Mouse (Mus musculus) urinary bladder, postnatal 14 days (tissue): ENCODE results near the gene Tex261.
"Not testable (repeated sequence)": the region's sequence is repeated elsewhere in the genome, so short reads cannot be mapped to it uniquely, and the experiment has no call there.

Experiments
- DNase-seq: peaks from one replicate; pipeline ENCODE4 v3.0.0; 2021; ENCODE audit warnings: low spot score

Gene Tex261

DNA sequence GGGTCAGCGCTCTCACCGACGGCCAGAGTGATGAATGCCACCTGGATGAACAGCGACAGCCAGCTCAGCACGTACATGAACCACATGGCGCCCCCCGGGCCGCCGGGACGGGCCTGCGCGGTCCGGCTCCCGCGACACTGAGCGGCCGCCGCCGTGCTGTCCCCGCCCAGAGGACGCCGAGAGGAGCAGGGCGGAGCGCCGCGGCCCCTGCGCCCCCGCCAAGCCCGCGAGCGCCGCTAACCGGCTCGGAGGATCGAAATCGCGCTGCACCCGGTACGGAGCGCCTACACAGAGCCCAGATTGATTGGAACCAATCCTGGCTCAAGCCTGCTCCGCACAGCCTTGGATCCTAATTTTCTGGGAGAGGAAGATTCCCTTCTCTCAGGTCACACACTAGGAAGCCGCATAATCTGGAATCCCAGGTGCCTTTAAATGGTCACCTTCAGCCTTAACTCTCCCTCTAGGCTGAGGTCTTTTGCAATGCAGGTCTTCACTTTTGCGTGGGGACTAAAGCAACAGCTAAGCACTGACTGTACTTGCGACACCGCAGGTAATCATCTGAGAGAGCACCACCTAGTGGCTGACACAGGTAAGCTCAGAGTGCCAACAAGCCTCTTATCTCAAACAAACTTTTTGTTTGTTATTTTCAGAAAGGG lies at the start of gene Tex261:
Tex261 (minus strand) TSS at position 176 of the 656 bp plus-strand sequence.
- peak; percentile 91 for DNase-seq

GRCm38 (mm10) chr6:83821856-83822255 lies 46.2 kb upstream of the Tex261 start:
- DNase-seq = no peak

- no peak for DNase-seq
Observed at GRCm38 (mm10) chr6:83820727-83821515, 45.3 kb upstream of the Tex261 start.

GRCm38 (mm10) chr6:83818996-83819395 lies 43.4 kb upstream of the Tex261 start:
- peak; percentile 55 for DNase-seq

GRCm38 (mm10) chr6:83815801-83816200 lies 40.2 kb upstream of the Tex261 start:
- DNase-seq = no peak

GRCm38 (mm10) chr6:83802846-83803245 lies 27.2 kb upstream of the Tex261 start:
- DNase-seq = no peak

DNA sequence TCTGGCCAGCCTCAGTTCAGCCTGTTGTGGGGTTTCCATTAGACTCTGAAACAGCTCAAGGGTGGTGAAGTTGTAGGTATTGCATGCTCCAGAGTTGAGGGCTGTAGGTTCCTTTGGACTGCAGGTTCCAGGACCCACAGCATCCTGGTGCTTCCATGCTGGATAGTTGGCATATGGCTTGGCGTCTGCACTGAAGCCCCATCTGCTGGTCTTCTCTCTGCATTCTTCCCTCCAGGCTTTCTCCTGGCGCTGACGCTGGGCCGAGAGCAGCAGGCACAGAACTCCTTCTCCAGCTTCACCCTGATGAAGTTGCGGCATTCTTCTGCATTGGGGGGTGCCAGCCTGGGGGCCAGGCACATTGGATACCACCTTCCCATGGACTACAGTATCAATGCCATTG lies 26.4 kb upstream of the Tex261 start:
- DNase-seq = no peak

DNA sequence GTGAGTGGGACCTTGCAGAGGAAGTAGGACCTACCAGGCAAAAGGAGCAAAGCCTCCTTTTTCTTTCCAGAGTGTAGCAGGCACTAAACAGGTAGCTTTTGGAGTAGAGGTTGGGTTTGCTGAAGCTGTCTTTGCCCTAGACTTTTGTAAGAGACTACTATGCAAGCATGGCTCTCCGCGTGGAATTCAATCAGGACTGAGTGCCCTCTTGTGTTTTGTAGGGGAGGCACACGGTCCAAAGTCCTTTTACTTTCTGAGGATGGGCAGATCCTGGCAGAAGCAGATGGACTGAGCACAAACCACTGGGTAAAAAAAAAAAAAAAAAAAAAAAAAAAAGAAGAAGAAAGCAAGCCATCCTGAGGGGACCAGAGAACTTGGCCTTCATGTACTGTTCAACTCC lies 21.1 kb upstream of the Tex261 start:
- no peak for DNase-seq

DNA sequence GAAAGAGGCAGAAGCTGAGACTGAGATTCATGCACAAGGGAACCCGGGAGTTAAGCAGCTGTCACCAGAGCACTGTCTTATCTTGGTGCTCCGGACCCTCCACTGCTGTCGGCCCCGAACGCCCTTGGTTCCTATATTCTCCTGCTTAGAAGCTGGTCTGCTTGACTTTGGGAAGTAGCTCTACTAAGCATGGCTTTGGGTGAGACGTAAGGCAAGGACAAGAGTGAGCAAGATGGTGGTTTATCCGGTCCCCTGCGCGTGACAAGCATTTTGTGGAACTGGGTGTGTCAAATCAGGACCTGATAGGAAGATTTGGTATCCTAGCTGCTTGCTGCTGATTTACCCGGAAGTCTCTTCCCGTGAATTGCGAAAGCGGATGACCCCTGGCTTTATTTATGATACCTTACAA lies 19.9 kb upstream of the Tex261 start:
- DNase-seq = peak; percentile 59

- DNase-seq = peak; percentile 93
Observed at GRCm38 (mm10) chr6:83794760-83795296, 19.2 kb upstream of the Tex261 start, which contains the start of gene Nagk. Gene Nagk, plus strand, starts transcription at chr6:83794982.

GRCm38 (mm10) chr6:83791251-83791890 lies 15.8 kb upstream of the Tex261 start:
- DNase-seq = no peak

- not testable (repeated sequence) for DNase-seq
Observed at GRCm38 (mm10) chr6:83790533-83790932, 14.9 kb upstream of the Tex261 start.

DNA sequence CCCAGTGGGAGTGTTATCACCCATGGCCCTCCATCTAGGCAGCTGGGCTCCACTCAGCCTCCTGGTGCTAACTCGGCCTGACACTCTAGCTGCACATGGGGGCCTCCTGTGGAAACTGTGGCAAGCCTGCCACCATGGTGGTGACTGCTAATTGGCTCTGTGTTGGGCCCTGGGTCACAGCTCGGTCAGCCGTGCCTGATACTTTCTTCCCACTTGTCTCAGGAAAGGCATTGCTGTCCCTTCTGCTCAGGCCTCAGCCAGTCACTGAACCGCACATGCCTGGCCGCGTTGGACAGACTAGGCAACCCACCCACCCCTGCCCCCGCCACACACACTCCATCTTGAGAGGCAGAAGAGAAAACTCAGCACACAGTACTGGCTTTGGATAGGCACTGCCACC lies 12.9 kb upstream of the Tex261 start:
- no peak for DNase-seq

- no peak for DNase-seq
Observed at GRCm38 (mm10) chr6:83786426-83786825, 10.8 kb upstream of the Tex261 start.

DNA sequence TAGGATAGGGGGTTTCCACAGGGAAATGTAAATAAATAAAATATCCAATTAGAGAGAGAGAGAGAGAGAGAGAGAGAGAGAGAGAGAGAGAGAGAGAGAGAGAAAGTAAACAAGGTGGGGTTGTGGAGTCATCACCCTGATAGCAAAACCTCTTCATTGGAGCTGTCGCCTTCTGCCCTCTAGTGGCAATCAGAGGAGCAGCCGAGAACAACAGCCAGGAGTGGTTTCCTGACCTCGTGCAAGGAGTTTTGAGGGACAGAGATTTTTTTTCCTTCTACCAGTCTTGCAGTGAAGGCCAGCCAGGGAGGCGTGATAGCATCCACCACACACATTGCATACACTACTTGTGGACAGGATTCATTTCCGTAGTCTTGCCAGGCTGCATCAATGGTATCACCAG lies 3.4 kb upstream of the Tex261 start:
- DNase-seq = peak; percentile 60

DNA sequence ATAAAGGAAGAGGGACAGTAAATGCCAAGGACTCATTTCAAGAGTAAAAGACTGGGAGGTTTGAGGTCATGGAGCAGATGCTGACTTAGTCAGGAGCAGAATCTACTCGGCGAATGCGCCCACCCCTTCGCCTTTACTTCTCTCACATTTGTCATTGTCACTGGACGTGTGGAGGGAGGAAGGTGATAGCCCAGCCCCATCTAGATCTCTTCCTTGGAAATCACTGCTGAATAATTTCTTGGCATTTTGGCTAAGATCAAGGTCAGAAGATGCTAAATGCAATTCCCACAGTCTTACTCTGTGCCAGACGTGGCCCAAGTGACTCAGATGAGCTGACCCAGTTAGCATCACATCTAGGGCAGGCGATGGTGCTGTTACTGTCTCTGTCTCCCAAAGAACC lies 2.7 kb upstream of the Tex261 start:
- no peak for DNase-seq

GRCm38 (mm10) chr6:83774781-83775563 lies 641 bp downstream of the Tex261 start:
- no peak for DNase-seq

- DNase-seq = no peak
Observed at GRCm38 (mm10) chr6:83774126-83774525, 1.5 kb downstream of the Tex261 start.

DNA sequence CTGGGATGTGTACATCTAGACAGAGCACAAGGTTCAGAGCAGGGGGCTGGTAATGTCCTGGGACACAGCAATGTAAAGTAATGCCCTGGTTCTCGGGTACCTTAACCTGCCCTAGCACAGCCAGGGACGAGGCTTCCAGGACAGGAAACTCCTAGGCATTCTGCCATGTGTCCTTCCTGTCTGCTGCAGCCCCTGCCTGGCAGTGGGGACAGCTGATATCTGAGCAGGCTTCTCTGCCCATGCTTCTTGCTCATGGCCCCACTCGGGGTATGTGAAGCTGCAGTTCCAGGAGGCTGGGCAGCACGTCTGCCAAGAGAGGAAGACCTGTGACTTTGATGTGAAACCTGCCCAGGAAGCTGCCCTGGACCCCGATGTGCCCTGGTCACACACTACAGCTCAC lies 7.1 kb downstream of the Tex261 start:
- no peak for DNase-seq

DNA sequence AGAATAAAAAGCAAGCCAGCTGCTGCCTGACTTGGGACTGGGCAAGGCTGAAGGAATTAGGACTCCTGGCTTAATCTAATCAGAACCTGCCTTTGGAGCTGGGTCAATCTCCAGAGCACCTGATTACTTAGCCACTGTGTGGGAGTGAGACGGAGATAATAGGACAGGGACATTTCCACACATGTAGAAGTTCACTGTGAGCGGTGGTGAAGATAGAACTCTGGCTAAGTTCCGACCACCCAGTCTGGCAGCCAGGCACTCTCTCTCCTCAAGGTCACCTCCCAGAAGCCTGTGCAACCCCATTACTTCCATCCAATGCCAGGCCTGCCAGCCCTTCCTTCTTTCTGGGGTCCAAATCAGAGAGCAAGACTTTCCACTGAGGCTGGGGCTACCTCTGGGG lies 8.6 kb downstream of the Tex261 start:
- no peak for DNase-seq

- peak; percentile 55 for DNase-seq
Observed at GRCm38 (mm10) chr6:83762880-83763431, 12.7 kb downstream of the Tex261 start.

- no peak for DNase-seq
Observed at GRCm38 (mm10) chr6:83762344-83762743, 13.3 kb downstream of the Tex261 start, which contains the start of gene Ankrd53. Gene Ankrd53, plus strand, starts transcription at chr6:83762644.
